Mouse (Mus musculus) limb, embryonic 12.5 days (tissue): ENCODE measurements around the gene Npas1. TPM values are rescaled to one million over a fixed set of nuclear protein-coding genes. Genes with fewer than 3 reads are reported as not detected.

Experiments
- ATAC-seq: fragments of 200-750 bp; cut with Nextera tagmentation; 2 replicates; pipeline ENCODE4 v1.8.0; 2017; ENCODE audit warnings: low read depth, moderate TSS enrichment; ENCODE audit not compliant: insufficient number of reproducible peaks, insufficient read depth, low FRiP score, low TSS enrichment
- H3K27ac ChIP-seq: fragments of 300-500 bp; sonication (generic); 2 replicates; pipeline ENCODE4 v1.5.1; 2016; ENCODE audit warnings: mild to moderate bottlenecking, moderate library complexity
- H3K27me3 ChIP-seq: fragments of 300-500 bp; sonication (generic); 2 replicates; pipeline ENCODE4 v1.6.1; 2016; ENCODE audit warnings: mild to moderate bottlenecking, moderate library complexity
- H3K36me3 ChIP-seq: fragments of 300-500 bp; sonication (generic); 2 replicates; pipeline ENCODE4 v1.6.1; 2016; ENCODE audit warnings: mild to moderate bottlenecking, moderate library complexity
- H3K4me1 ChIP-seq: fragments of 300-500 bp; sonication (generic); replicated peaks from 2 replicates; pipeline ENCODE4 v1.6.1; 2016
- H3K4me2 ChIP-seq: fragments of 300-500 bp; sonication (generic); 2 replicates; pipeline ENCODE4 v1.6.1; 2016; ENCODE audit warnings: mild to moderate bottlenecking, moderate library complexity
- H3K4me3 ChIP-seq: fragments of 300-500 bp; sonication (generic); replicated peaks from 2 replicates; pipeline ENCODE4 v1.5.1; 2016; ENCODE audit warnings: mild to moderate bottlenecking
- H3K9ac ChIP-seq: fragments of 300-500 bp; sonication (generic); replicated peaks from 2 replicates; pipeline ENCODE4 v1.6.1; 2016; ENCODE audit warnings: mild to moderate bottlenecking, moderate library complexity
- H3K9me3 ChIP-seq: fragments of 300-500 bp; sonication (generic); 2 replicates; pipeline ENCODE4 v1.6.1; 2016; ENCODE audit warnings: mild to moderate bottlenecking, moderate library complexity
- WGBS: fragments of 180-500 bp; shearing (Covaris S2); methylation state at CpG from one replicate; pipeline ENCODE4 v1.1.7; 2016; 5-methylcytosine and 5-hydroxymethylcytosine counted together
- polyA plus RNA-seq: library from polyadenylated mRNA; unstranded; fragments of >200 nt; fragmentation: Nextera tagmentation; extraction: Ambion mirVana; gene quantifications from 2 replicates; pipeline ENCODE4 v1.2.1, GENCODE M21; 2016

Gene Npas1
- 0.42 and 0.44 TPM in 2 replicates for polyA plus RNA-seq

DNA sequence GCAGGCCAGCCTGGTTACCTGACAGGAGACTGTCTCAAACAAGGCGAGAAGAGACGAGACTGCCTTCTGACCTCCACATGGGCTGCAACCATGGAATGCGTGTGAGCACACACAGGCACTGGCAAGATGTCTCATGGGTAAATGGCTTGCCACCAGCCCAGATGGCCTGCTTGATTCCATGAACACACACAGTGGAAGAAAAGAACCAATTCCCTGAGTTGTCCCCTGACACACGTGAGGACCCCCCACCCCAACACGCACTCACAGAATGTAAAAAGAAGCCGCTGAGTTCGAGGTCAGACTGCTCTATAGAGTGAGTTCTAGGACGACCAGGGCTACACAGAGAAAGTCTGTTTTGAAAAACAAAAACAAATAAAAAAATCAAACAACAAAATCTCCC, at the start of gene Npas1:
Npas1 (minus strand) TSS at position 101 of the 400 bp plus-strand sequence.
- 81% methylated on average over 8 of the region's 8 CpGs for WGBS
- Histone ChIP-seq H3K4me1 (peaks cover 25% of the 10 kb centered on the region), H3K9ac (no peak within 1 kb of the TSS), H3K27ac (no peak within 1 kb of the TSS), H3K4me3 (peak within 1 kb of the TSS; percentile 37), H3K36me3 (no peaks in the 10 kb centered on the region), H3K27me3 (peaks cover 61% of the 10 kb centered on the region), H3K9me3 (0 out of 2 replicates have a peak, but pooled peaks cover 8% of the 10 kb centered on the region), H3K4me2 (peak within 1 kb of the TSS; percentile 54)
- no peak for ATAC-seq

DNA sequence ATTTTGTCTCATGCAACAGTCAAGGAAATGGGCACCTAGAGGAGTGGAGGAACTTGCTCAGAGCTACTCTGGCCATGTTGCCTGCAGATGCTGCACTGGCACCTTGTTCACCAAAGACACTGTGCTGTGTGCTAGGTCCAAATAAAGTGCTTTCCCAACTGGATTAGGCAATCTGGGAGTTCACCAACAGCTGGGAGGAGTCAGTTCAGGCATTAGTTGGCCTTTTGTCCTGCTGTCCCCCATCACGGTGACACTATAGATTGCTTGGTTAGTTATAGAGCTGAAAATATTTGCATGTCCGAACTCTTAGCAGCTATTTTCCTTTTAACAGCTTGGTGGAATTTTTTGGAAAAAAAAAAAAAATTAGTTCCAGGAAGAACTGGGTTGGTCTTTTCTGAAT, 48.5 kb upstream of the Npas1 start:
- H3K4me1 ChIP-seq, result no peaks in the 10 kb centered on the region
- H3K4me3 ChIP-seq, result no peak overlapping the region
- H3K4me2 ChIP-seq, result no peak overlapping the region
- no peak overlapping the region for H3K9ac ChIP-seq
- H3K36me3 ChIP-seq, result peaks cover 47% of the 10 kb centered on the region
- no peak for ATAC-seq
- no peak overlapping the region for H3K27ac ChIP-seq
- no peaks in the 10 kb centered on the region for H3K9me3 ChIP-seq
- WGBS, result 92% methylated on average over 2 of the region's 2 CpGs
- no peaks in the 10 kb centered on the region for H3K27me3 ChIP-seq

GRCm38 (mm10) chr7:16525448-16525847, 47.9 kb upstream of the Npas1 start:
- H3K9ac ChIP-seq, result no peak overlapping the region
- H3K36me3 ChIP-seq, result peaks cover 45% of the 10 kb centered on the region
- H3K4me3 ChIP-seq, result no peak overlapping the region
- no peaks in the 10 kb centered on the region for H3K9me3 ChIP-seq
- 84% methylated on average over 3 of the region's 3 CpGs for WGBS
- no peak overlapping the region for H3K4me2 ChIP-seq
- no peak for ATAC-seq
- no peaks in the 10 kb centered on the region for H3K4me1 ChIP-seq
- no peak overlapping the region for H3K27ac ChIP-seq
- no peaks in the 10 kb centered on the region for H3K27me3 ChIP-seq

DNA sequence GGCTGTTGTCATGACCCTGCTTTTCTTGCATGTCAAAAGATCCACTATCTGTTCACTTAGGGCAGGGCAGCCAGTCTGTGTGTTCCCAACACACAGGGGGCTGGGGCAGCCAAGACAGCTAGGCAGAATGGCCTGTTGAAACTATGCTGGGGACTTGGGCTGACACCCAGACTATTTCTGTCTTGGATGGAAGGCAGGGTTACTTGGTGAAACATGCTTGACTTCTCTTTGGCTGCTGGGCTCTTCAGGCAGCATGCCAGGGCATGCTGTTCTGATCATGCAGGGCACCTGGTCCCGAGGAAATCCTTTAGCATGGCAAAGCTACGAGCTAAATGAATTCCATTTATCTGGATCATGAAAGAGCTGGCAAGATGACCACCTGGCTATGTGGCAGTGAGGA, 46.8 kb upstream of the Npas1 start:
- Histone ChIP-seq H3K4me2 (no peak overlapping the region), H3K27ac (no peak overlapping the region), H3K36me3 (peaks cover 40% of the 10 kb centered on the region), H3K27me3 (no peaks in the 10 kb centered on the region), H3K9me3 (no peaks in the 10 kb centered on the region), H3K4me3 (no peak overlapping the region), H3K9ac (no peak overlapping the region), H3K4me1 (no peaks in the 10 kb centered on the region)
- WGBS, result 81% methylated on average over 2 of the region's 2 CpGs
- ATAC-seq, result no peak

GRCm38 (mm10) chr7:16519310-16519709, 41.8 kb upstream of the Npas1 start:
- H3K9ac ChIP-seq, result no peak overlapping the region
- 93% methylated on average over 2 of the region's 2 CpGs for WGBS
- H3K36me3 ChIP-seq, result peaks cover 40% of the 10 kb centered on the region
- no peak overlapping the region for H3K4me3 ChIP-seq
- H3K27me3 ChIP-seq, result no peaks in the 10 kb centered on the region
- no peaks in the 10 kb centered on the region for H3K4me1 ChIP-seq
- no peaks in the 10 kb centered on the region for H3K9me3 ChIP-seq
- no peak overlapping the region for H3K27ac ChIP-seq
- no peak for ATAC-seq
- H3K4me2 ChIP-seq, result no peak overlapping the region

- no peak for ATAC-seq
- Histone ChIP-seq H3K9ac (no peak overlapping the region), H3K36me3 (peaks cover 47% of the 10 kb centered on the region), H3K27me3 (no peaks in the 10 kb centered on the region), H3K9me3 (no peaks in the 10 kb centered on the region), H3K4me2 (no peak overlapping the region), H3K4me1 (no peaks in the 10 kb centered on the region), H3K27ac (no peak overlapping the region), H3K4me3 (no peak overlapping the region)
- WGBS, result 95% methylated on average over 5 of the region's 5 CpGs
These were observed 39.7 kb upstream of the Npas1 start for GRCm38 (mm10) chr7:16517198-16517597.

- Histone ChIP-seq H3K27ac (no peak overlapping the region), H3K36me3 (peaks cover 91% of the 10 kb centered on the region), H3K27me3 (no peaks in the 10 kb centered on the region), H3K4me3 (no peak overlapping the region), H3K4me1 (no peaks in the 10 kb centered on the region), H3K9ac (no peak overlapping the region), H3K4me2 (no peak overlapping the region), H3K9me3 (no peaks in the 10 kb centered on the region)
- ATAC-seq, result no peak
- 14% methylated on average over 3 of the region's 3 CpGs for WGBS
These were observed 29.8 kb upstream of the Npas1 start for GRCm38 (mm10) chr7:16507284-16507683.

GRCm38 (mm10) chr7:16505226-16505593, 27.7 kb upstream of the Npas1 start:
- Histone ChIP-seq H3K36me3 (peaks cover 88% of the 10 kb centered on the region), H3K9ac (no peak overlapping the region), H3K4me1 (no peaks in the 10 kb centered on the region), H3K4me3 (no peak overlapping the region), H3K27ac (no peak overlapping the region), H3K4me2 (no peak overlapping the region), H3K27me3 (no peaks in the 10 kb centered on the region), H3K9me3 (no peaks in the 10 kb centered on the region)
- ATAC-seq, result no peak
- 87% methylated on average over 3 of the region's 3 CpGs for WGBS

DNA sequence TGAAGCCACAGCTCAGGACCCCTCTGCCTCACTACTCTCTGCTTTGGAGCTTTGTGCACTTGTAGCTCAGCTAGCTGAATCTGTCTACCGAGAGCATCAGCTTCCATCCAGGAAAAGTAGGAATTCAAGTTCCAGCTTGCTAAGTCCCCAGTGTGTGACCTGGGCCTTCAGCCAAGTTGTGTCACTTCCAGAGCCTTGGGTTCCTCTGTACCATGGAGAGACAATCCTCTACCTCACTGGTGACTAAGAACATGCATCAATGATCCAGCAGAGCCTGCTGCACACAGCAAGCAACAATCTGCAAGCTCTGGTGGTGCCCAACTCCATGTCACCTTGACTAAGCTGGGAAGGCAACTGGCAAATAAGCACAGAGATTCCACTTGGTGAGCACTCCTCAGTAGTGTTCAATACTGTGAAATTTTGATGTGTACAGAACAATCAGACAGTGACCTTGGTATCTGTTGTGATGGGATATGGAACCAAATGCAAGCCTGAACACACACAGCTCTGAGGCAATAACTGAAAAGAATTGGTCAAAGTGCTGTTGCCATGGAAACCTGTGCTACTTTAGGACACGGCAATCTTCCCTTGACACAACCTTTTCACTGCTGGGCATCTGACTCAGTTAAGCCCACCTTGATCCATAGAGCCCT, 27.2 kb upstream of the Npas1 start:
- 86% methylated on average over 2 of the region's 2 CpGs for WGBS
- no peak overlapping the region for H3K4me2 ChIP-seq

DNA sequence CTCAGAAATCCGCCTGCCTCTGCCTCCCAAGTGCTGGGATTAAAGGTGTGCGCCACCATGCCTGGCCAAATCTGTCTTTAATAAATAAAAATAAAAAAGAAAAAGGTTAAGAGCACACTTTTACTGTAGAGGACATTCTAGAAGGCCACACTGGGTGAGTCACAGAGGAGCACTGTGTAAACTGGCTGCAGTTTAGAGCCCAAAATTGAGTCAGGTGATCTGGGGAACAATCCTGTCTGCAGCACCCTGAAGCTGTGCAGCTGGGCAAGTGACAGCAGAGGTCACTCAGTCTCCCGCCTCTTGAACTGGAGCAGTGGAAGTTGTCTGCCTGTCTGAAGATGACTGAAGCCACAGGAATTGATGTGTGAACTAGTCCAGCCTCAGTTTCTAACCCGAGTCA, 24.0 kb upstream of the Npas1 start:
- no peak for ATAC-seq
- no peaks in the 10 kb centered on the region for H3K9me3 ChIP-seq
- no peak overlapping the region for H3K27ac ChIP-seq
- H3K9ac ChIP-seq, result no peak overlapping the region
- no peaks in the 10 kb centered on the region for H3K27me3 ChIP-seq
- peaks cover 86% of the 10 kb centered on the region for H3K36me3 ChIP-seq
- no peaks in the 10 kb centered on the region for H3K4me1 ChIP-seq
- WGBS, result 89% methylated on average over 4 of the region's 4 CpGs
- H3K4me3 ChIP-seq, result no peak overlapping the region
- no peak overlapping the region for H3K4me2 ChIP-seq

More for the DNA sequence above, 27.2 kb upstream of the Npas1 start:
- Histone ChIP-seq H3K4me3 (no peak overlapping the region), H3K9ac (no peak overlapping the region), H3K27me3 (no peaks in the 10 kb centered on the region), H3K36me3 (peaks cover 86% of the 10 kb centered on the region), H3K27ac (no peak overlapping the region), H3K4me1 (no peaks in the 10 kb centered on the region), H3K9me3 (no peaks in the 10 kb centered on the region)
- ATAC-seq, result no peak

GRCm38 (mm10) chr7:16499671-16500104, 22.2 kb upstream of the Npas1 start:
- Histone ChIP-seq H3K9ac (no peak overlapping the region), H3K27me3 (no peaks in the 10 kb centered on the region), H3K9me3 (no peaks in the 10 kb centered on the region), H3K27ac (no peak overlapping the region), H3K4me2 (no peak overlapping the region), H3K4me3 (no peak overlapping the region), H3K36me3 (peaks cover 84% of the 10 kb centered on the region), H3K4me1 (no peaks in the 10 kb centered on the region)
- 94% methylated on average over 6 of the region's 6 CpGs for WGBS
- no peak for ATAC-seq

DNA sequence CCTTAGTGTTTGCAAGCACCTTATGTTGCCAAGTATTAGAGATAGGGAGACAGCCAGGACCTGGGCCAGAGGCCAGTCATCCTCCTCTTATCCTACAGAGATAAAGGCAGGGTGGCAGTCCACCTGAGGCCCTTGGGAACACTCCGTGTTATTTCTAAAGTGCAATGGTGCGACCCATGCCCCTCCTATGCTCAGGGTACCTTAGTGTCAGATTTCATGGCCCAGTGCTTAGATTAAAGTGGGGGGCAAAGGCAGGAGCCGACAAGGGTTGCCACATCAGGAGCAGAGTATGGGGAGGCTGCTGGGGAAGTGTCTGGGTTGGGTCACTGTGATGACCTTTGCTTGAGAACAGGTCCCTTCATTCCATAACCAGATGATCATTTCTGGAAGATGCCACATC, 18.7 kb upstream of the Npas1 start:
- Histone ChIP-seq H3K4me1 (no peaks in the 10 kb centered on the region), H3K4me3 (no peak overlapping the region), H3K27me3 (no peaks in the 10 kb centered on the region), H3K27ac (no peak overlapping the region), H3K36me3 (peaks cover 50% of the 10 kb centered on the region), H3K9me3 (no peaks in the 10 kb centered on the region), H3K9ac (no peak overlapping the region), H3K4me2 (no peak overlapping the region)
- no peak for ATAC-seq
- WGBS, result 70% methylated on average over 3 of the region's 3 CpGs
